Mouse (Mus musculus): ENCODE measurements around the gene Ist1.

The Ist1 gene

DNA sequence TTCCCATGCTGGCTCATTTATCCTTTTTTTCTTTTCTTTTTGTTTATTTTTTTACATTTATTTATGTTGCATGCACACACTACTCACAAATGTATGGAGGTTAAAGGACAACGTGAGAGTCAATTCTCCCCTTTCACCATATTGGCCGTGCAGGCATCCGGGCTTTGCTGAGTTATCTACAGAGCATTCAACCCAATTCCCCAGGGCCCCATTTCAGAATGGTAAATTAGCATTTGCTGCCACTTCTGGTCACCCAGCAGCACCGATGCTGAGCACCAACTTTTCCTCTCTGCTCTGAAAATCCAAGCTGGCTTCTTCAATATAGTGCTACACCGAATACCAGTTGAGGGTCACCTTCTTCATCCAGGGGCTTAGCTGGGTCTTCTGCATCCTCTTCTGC lies 54.2 kb downstream of the Ist1 start:
- no peaks in the 10 kb centered on the region for H3K4me1 ChIP-seq (replicated peaks; ENCODE audit: low read depth, low read length)
- H3K4me3 ChIP-seq (replicated peaks; ENCODE audit: low read length) = no peak overlapping the region
- 0 out of 2 replicates have a peak, but pooled peaks cover 3% of the 10 kb centered on the region for H3K27me3 ChIP-seq (ENCODE audit: insufficient read depth, low read length)
- TF ChIP-seq NANOG (IDR thresholded peaks at IDR 0.05; ENCODE audit: borderline replicate concordance, low read length) = no peak
- TF ChIP-seq CTCF (conservative IDR thresholded peaks at IDR 0.05; ENCODE audit: low read length) = no peak
- TF ChIP-seq POU5F1 (IDR thresholded peaks at IDR 0.05; ENCODE audit: borderline replicate concordance, low read length) = no peak
- H3K36me3 ChIP-seq (ENCODE audit: insufficient read depth, low read length) = no peaks in the 10 kb centered on the region
- H3K9me3 ChIP-seq (ENCODE audit: low read length) = no peaks in the 10 kb centered on the region

DNA sequence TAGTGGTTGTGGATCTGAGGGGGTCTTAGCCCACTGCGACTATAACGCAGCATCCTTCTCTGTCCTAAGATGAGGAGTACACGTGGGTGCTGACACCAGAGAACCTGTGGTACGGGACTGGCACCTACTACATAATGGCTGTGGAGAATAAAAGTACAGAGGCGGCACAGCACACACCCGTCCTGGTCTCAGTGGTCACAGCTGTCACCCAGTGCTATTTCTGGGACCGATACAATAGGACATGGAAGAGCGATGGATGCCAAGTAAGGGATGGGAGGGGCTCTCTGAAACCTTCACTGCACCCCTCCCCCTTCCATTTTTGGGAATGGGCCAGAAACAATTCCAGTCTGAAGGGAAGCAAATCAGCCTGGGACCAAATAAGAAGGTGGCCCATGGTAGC lies 57.9 kb downstream of the Ist1 start:
- Histone ChIP-seq H3K27me3 (ENCODE audit: insufficient read depth, low read length) (peaks cover 7% of the 10 kb centered on the region), H3K4me1 (replicated peaks; ENCODE audit: low read depth, low read length) (no peaks in the 10 kb centered on the region), H3K9me3 (ENCODE audit: low read length) (no peaks in the 10 kb centered on the region), H3K4me3 (replicated peaks; ENCODE audit: low read length) (no peak overlapping the region), H3K36me3 (ENCODE audit: insufficient read depth, low read length) (no peaks in the 10 kb centered on the region)
- TF ChIP-seq NANOG (IDR thresholded peaks at IDR 0.05; ENCODE audit: borderline replicate concordance, low read length) = no peak
- no peak for TF ChIP-seq CTCF (conservative IDR thresholded peaks at IDR 0.05; ENCODE audit: low read length)
- TF ChIP-seq POU5F1 (IDR thresholded peaks at IDR 0.05; ENCODE audit: borderline replicate concordance, low read length) = no peak

DNA sequence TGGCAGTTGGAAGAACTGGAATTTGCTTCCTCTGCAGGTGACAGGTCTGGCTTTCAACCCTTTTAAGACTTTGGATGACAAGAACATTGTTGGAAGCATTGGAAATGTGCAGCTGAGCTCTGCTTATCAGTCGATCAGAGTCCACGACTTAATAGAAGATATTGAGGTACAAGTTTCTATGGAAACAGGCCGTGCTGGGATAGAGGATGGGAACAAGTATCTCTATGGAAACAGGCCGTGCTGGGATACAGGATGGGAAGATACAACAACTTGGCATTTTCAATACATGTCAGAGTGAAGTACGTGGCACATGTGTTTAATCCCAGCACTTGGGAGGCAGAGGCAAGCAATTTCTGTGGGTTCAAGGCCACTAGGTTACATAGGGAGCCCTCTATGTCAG lies 60.6 kb downstream of the Ist1 start:
- H3K4me1 ChIP-seq (replicated peaks; ENCODE audit: low read depth, low read length) = no peaks in the 10 kb centered on the region
- no peaks in the 10 kb centered on the region for H3K36me3 ChIP-seq (ENCODE audit: insufficient read depth, low read length)
- H3K4me3 ChIP-seq (replicated peaks; ENCODE audit: low read length) = no peak overlapping the region
- TF ChIP-seq CTCF (conservative IDR thresholded peaks at IDR 0.05; ENCODE audit: low read length) = no peak
- TF ChIP-seq NANOG (IDR thresholded peaks at IDR 0.05; ENCODE audit: borderline replicate concordance, low read length) = no peak
- TF ChIP-seq POU5F1 (IDR thresholded peaks at IDR 0.05; ENCODE audit: borderline replicate concordance, low read length) = no peak
- H3K9me3 ChIP-seq (ENCODE audit: low read length) = no peaks in the 10 kb centered on the region
- peaks cover 9% of the 10 kb centered on the region for H3K27me3 ChIP-seq (ENCODE audit: insufficient read depth, low read length)

DNA sequence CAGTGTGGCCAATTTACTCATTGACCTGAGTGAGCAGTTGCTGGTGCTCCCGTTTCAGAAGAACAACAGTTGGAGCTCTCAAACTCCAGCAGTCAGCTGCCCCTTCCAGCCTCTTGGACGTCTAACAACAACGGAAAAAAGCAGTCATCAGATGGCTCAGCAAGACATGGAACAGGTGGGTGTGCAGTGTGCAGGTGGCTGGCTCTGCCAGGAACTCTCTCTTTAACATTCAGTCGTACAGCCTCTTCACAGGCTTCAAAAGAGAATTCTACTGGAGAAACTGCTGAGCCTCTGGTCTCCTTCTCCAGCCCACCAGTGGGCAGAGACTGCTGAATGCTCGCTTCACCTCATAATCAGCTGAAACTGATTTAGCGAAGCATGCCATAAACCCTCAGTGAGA lies 64.4 kb downstream of the Ist1 start:
- Histone ChIP-seq H3K36me3 (ENCODE audit: insufficient read depth, low read length) (no peaks in the 10 kb centered on the region), H3K4me3 (replicated peaks; ENCODE audit: low read length) (no peak overlapping the region), H3K27me3 (ENCODE audit: insufficient read depth, low read length) (peaks cover 9% of the 10 kb centered on the region), H3K4me1 (replicated peaks; ENCODE audit: low read depth, low read length) (no peaks in the 10 kb centered on the region), H3K9me3 (ENCODE audit: low read length) (no peaks in the 10 kb centered on the region)
- no peak for TF ChIP-seq CTCF (conservative IDR thresholded peaks at IDR 0.05; ENCODE audit: low read length)
- no peak for TF ChIP-seq NANOG (IDR thresholded peaks at IDR 0.05; ENCODE audit: borderline replicate concordance, low read length)
- TF ChIP-seq POU5F1 (IDR thresholded peaks at IDR 0.05; ENCODE audit: borderline replicate concordance, low read length) = no peak

All from E14TG2a.4 (cell line).